Mouse (Mus musculus): Measurements from ENCODE around the gene Plscr5. TPM values are rescaled to one million over a fixed set of nuclear protein-coding genes. Genes with fewer than 3 reads are reported as not detected.

Gene Plscr5
- polyA plus RNA-seq, 1 experiment = not detected

- Histone ChIP-seq H3K4me3 (no peak overlapping the region), H3ac (ENCODE audit: control insufficient read depth, insufficient read length) (no peak overlapping the region), H3K79me2 (ENCODE audit: control insufficient read depth, insufficient read depth) (no peaks in the 10 kb centered on the region), H3K27me3 (ENCODE audit: control insufficient read depth, insufficient read depth, insufficient read length) (no peaks in the 10 kb centered on the region), H3K4me2 (ENCODE audit: low read depth) (peak overlapping the region; percentile 67), H3K36me3 (ENCODE audit: control insufficient read depth, insufficient read depth) (no peaks in the 10 kb centered on the region)
- TF ChIP-seq MYOD1 (IDR thresholded peaks at IDR 0.05; ENCODE audit: control insufficient read depth in 1 of 3, insufficient read length in 2 of 3, low read depth in 2 of 3) = no peak
- no peak for TF ChIP-seq CEBPB (IDR thresholded peaks at IDR 0.05; ENCODE audit: insufficient read depth, poor library complexity, severe bottlenecking)
Measured at GRCm38 (mm10) chr9:92207307-92207706, 14.6 kb downstream of the Plscr5 start.

- Histone ChIP-seq H3K79me2 (ENCODE audit: control insufficient read depth, insufficient read depth) (no peaks in the 10 kb centered on the region), H3K27me3 (ENCODE audit: control insufficient read depth, insufficient read depth, insufficient read length) (no peaks in the 10 kb centered on the region), H3K4me3 (no peak overlapping the region), H3K4me2 (ENCODE audit: low read depth) (peak overlapping the region; percentile 67), H3K36me3 (ENCODE audit: control insufficient read depth, insufficient read depth) (no peaks in the 10 kb centered on the region), H3ac (ENCODE audit: control insufficient read depth, insufficient read length) (no peak overlapping the region)
- TF ChIP-seq MYOD1 (IDR thresholded peaks at IDR 0.05; ENCODE audit: control insufficient read depth in 1 of 3, insufficient read length in 2 of 3, low read depth in 2 of 3) (no peak), MYOG (IDR thresholded peaks at IDR 0.05; ENCODE audit: control insufficient read depth in 1 of 3, insufficient read depth in 1 of 3, insufficient read length in 2 of 3, low read depth in 2 of 3) (no peak), CEBPB (IDR thresholded peaks at IDR 0.05; ENCODE audit: insufficient read depth, poor library complexity, severe bottlenecking) (no peak), USF1 (IDR thresholded peaks at IDR 0.05; ENCODE audit: low read depth) (no peak), TCF3 (IDR thresholded peaks at IDR 0.05; ENCODE audit: insufficient read length, low read depth) (no peak), TCF12 (IDR thresholded peaks at IDR 0.05; ENCODE audit: insufficient read depth, poor library complexity, severe bottlenecking) (no peak)
Measured at GRCm38 (mm10) chr9:92207757-92208156, 15.0 kb downstream of the Plscr5 start.

- Histone ChIP-seq H3ac (ENCODE audit: control insufficient read depth, insufficient read length) (no peak overlapping the region), H3K4me2 (ENCODE audit: low read depth) (no peak overlapping the region), H3K36me3 (ENCODE audit: control insufficient read depth, insufficient read depth) (no peaks in the 10 kb centered on the region), H3K4me3 (no peak overlapping the region), H3K27me3 (ENCODE audit: control insufficient read depth, insufficient read depth, insufficient read length) (no peaks in the 10 kb centered on the region), H3K79me2 (ENCODE audit: control insufficient read depth, insufficient read depth) (no peaks in the 10 kb centered on the region)
- TF ChIP-seq E2F4 (IDR thresholded peaks at IDR 0.05; ENCODE audit: insufficient read depth) (no peak), REST (IDR thresholded peaks at IDR 0.05; ENCODE audit: insufficient read depth, insufficient read length) (no peak), SRF (IDR thresholded peaks at IDR 0.05; ENCODE audit: control insufficient read depth, insufficient read length, low read depth) (no peak), MAX (IDR thresholded peaks at IDR 0.05; ENCODE audit: low read depth) (no peak), TCF3 (IDR thresholded peaks at IDR 0.05; ENCODE audit: insufficient read length, low read depth) (no peak), USF1 (IDR thresholded peaks at IDR 0.05; ENCODE audit: low read depth) (no peak), CEBPB (IDR thresholded peaks at IDR 0.05; ENCODE audit: insufficient read depth, poor library complexity, severe bottlenecking) (no peak), POLR2A (IDR thresholded peaks at IDR 0.05; ENCODE audit: insufficient read length, low read depth) (no peak), MYOD1 (IDR thresholded peaks at IDR 0.05; ENCODE audit: control insufficient read depth in 1 of 3, insufficient read length in 2 of 3, low read depth in 2 of 3) (no peak), TCF12 (IDR thresholded peaks at IDR 0.05; ENCODE audit: insufficient read depth, poor library complexity, severe bottlenecking) (no peak)
Measured at GRCm38 (mm10) chr9:92209850-92210249, 17.1 kb downstream of the Plscr5 start.

GRCm38 (mm10) chr9:92210386-92210967, 17.7 kb downstream of the Plscr5 start:
- TF ChIP-seq MYOD1 (IDR thresholded peaks at IDR 0.05; ENCODE audit: control insufficient read depth in 1 of 3, insufficient read length in 2 of 3, low read depth in 2 of 3) (no peak), MYOG (IDR thresholded peaks at IDR 0.05; ENCODE audit: control insufficient read depth in 1 of 3, insufficient read depth in 1 of 3, insufficient read length in 2 of 3, low read depth in 2 of 3) (no peak), POLR2A (IDR thresholded peaks at IDR 0.05; ENCODE audit: insufficient read length, low read depth) (no peak), POLR2AphosphoS2 (IDR thresholded peaks at IDR 0.05; ENCODE audit: insufficient read length, low read depth) (no peak), CEBPB (IDR thresholded peaks at IDR 0.05; ENCODE audit: insufficient read depth, poor library complexity, severe bottlenecking) (no peak), TCF3 (IDR thresholded peaks at IDR 0.05; ENCODE audit: insufficient read length, low read depth) (no peak), REST (IDR thresholded peaks at IDR 0.05; ENCODE audit: insufficient read depth, insufficient read length) (no peak), MAX (IDR thresholded peaks at IDR 0.05; ENCODE audit: low read depth) (no peak), SRF (IDR thresholded peaks at IDR 0.05; ENCODE audit: control insufficient read depth, insufficient read length, low read depth) (no peak), USF1 (IDR thresholded peaks at IDR 0.05; ENCODE audit: low read depth) (no peak), E2F4 (IDR thresholded peaks at IDR 0.05; ENCODE audit: insufficient read depth) (no peak)
- Histone ChIP-seq H3K27me3 (ENCODE audit: control insufficient read depth, insufficient read depth, insufficient read length) (no peaks in the 10 kb centered on the region), H3K4me3 (no peak overlapping the region)

GRCm38 (mm10) chr9:92211048-92211447, 18.3 kb downstream of the Plscr5 start:
- H3ac ChIP-seq (ENCODE audit: control insufficient read depth, insufficient read length) = no peak overlapping the region
- H3K27me3 ChIP-seq (ENCODE audit: control insufficient read depth, insufficient read depth, insufficient read length) = no peaks in the 10 kb centered on the region
- no peaks in the 10 kb centered on the region for H3K36me3 ChIP-seq (ENCODE audit: control insufficient read depth, insufficient read depth)
- no peaks in the 10 kb centered on the region for H3K79me2 ChIP-seq (ENCODE audit: control insufficient read depth, insufficient read depth)
- no peak overlapping the region for H3K4me3 ChIP-seq
- TF ChIP-seq CEBPB (IDR thresholded peaks at IDR 0.05; ENCODE audit: insufficient read depth, poor library complexity, severe bottlenecking) = no peak
- no peak for TF ChIP-seq TCF3 (IDR thresholded peaks at IDR 0.05; ENCODE audit: insufficient read length, low read depth)
- TF ChIP-seq POLR2A (IDR thresholded peaks at IDR 0.05; ENCODE audit: insufficient read length, low read depth) = no peak
- no peak for TF ChIP-seq MAX (IDR thresholded peaks at IDR 0.05; ENCODE audit: low read depth)
- TF ChIP-seq POLR2AphosphoS2 (IDR thresholded peaks at IDR 0.05; ENCODE audit: insufficient read length, low read depth) = no peak
- no peak for TF ChIP-seq MYOG (IDR thresholded peaks at IDR 0.05; ENCODE audit: control insufficient read depth in 1 of 3, insufficient read depth in 1 of 3, insufficient read length in 2 of 3, low read depth in 2 of 3)
- no peak for TF ChIP-seq TCF12 (IDR thresholded peaks at IDR 0.05; ENCODE audit: insufficient read depth, poor library complexity, severe bottlenecking)
- TF ChIP-seq USF1 (IDR thresholded peaks at IDR 0.05; ENCODE audit: low read depth) = no peak
- TF ChIP-seq REST (IDR thresholded peaks at IDR 0.05; ENCODE audit: insufficient read depth, insufficient read length) = no peak
- H3K4me2 ChIP-seq (ENCODE audit: low read depth) = no peak overlapping the region

More at GRCm38 (mm10) chr9:92210386-92210967, 17.7 kb downstream of the Plscr5 start:
- H3K79me2 ChIP-seq (ENCODE audit: control insufficient read depth, insufficient read depth) = no peaks in the 10 kb centered on the region
- H3K4me2 ChIP-seq (ENCODE audit: low read depth) = no peak overlapping the region
- H3ac ChIP-seq (ENCODE audit: control insufficient read depth, insufficient read length) = no peak overlapping the region
- H3K36me3 ChIP-seq (ENCODE audit: control insufficient read depth, insufficient read depth) = no peaks in the 10 kb centered on the region
